Mouse (Mus musculus) A20 (cell line): ENCODE data around the gene Hoxa11.

ENCODE experiments used
- DNase-seq: peaks from one replicate; pipeline ENCODE4 v3.0.0-alpha.2; 2011; ENCODE audit warnings: low read depth, low spot score

The Hoxa11 gene

GRCm38 (mm10) chr6:52247766-52248637 is 2.4 kb upstream of the Hoxa11 start:
- no peak for DNase-seq

GRCm38 (mm10) chr6:52246916-52247315 is 1.3 kb upstream of the Hoxa11 start:
- DNase-seq, result no peak

- no peak for DNase-seq
Measured at GRCm38 (mm10) chr6:52246403-52246803, 793 bp upstream of the Hoxa11 start.

- DNase-seq, result no peak
Measured at GRCm38 (mm10) chr6:52245040-52245756, 412 bp downstream of the Hoxa11 start.

DNA sequence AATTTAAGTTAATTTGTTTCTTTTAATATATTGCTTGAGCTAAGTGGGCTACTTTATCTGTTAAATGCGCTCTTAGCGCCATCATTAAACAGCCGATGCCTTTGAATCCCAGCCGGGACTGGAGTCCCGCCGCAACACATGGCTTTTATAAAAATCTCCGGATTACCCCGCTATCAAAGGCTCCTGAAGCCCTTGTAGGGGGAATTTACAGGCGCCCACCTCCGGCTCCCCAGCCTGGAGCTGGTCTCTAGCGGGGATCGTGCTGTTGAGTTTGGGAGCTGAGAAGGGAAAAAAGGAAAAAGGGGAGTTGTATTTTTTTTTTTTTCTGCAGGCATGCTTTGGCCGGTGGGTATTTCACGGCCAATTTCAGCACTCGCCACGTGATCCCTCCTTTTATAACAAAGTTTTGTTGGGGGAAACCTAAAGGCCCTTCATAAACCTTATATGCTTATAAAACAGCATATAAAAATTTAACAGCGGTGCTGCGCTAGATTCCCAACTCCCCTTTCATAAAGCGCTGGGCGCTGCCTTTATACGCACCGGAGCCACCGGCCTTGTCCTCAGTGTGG is 1.1 kb downstream of the Hoxa11 start:
- DNase-seq, result no peak

- DNase-seq, result no peak
Measured at GRCm38 (mm10) chr6:52243681-52244121, 1.9 kb downstream of the Hoxa11 start.

GRCm38 (mm10) chr6:52242801-52243332 is 2.7 kb downstream of the Hoxa11 start:
- DNase-seq, result no peak

DNA sequence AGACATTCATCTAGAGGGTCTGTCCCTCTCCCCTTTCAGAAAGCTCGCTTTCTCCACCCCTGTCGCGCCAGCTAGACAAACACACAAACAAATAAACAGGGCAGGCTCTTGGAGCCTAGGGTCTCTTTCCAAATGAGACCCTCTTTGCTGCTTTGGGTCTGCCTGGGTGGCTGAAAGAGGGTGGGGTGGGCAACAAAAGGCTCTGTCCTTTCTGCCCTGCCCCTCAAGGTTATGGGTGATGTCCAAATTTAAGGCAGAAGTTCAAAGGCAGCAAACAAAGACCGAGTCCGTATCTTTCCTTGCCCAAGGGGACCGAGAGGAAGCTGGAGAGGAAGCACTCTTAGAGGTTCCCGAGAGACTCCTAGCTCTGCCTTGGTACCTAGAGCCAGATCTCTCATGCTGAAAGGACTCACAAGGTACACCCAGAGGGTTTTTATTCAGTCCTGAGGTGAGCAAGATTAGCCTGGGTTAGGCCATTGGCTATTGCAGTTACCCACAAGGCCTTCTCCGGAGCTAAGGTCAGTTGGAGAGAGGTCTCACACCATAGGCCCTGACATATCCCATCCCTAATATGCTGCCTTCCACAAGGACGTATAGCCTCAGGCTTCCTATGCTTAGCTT is 4.5 kb downstream of the Hoxa11 start:
- no peak for DNase-seq

- DNase-seq, result peak; percentile 95
Measured at GRCm38 (mm10) chr6:52240389-52241000, 5.1 kb downstream of the Hoxa11 start, which contains the start of gene Hoxa10. Hoxa10 (minus strand) TSS chr6:52240854.

DNA sequence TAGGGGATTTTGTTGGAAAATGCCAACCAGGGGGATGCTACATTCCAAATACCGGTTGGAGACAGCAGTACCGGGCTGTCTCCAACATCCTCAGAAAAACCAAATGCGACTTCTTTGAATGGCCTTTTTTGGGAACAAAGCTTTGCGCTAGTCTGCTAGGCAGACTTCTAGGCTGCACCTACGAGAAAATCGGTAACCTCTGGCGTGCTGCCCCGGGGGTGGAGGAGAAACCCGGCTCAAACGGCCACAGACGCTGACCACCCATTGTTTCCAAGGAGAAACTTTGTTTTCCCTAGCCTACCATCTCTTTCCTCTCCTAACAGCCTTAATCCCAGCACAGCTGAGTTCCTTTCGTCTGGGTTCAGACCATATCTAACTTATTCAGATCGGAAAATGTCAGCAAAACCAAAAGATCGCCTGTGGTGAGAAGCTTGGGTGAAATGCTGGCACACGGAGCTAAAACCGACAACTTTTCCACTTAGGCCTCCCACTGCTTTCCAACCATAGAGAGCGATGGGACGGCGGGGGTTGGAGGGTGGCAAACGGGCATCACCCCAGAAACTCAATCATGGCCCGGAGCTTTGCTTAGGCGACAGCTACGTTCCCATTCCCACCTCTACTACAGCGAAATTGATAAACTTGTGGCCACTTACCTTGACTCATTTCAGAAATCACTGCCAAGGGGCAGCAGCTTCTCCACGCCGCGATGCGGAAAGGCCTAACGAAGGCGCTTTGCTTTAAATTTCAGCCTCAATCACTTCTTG is 5.8 kb downstream of the Hoxa11 start:
- no peak for DNase-seq

GRCm38 (mm10) chr6:52238976-52239375 is 6.6 kb downstream of the Hoxa11 start:
- DNase-seq, result peak; percentile 12

DNA sequence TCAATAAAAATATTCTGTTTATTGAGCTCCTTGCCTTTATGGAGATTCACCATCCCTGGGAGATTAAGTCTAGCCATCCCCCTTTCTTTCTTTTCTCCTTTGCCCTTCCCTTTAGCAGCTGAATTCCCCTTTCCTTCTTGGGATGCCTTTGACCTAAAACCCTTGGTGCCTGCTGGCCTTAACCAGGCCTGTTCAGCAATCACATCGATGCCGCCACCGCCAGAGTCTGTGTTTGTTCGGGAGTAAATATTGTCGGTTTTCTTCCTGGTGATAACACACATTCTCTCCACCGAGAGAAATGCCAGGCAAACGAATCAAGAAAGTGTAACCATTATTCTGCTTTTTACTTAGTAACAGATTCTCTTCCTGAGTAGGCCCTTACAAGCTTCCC is 7.5 kb downstream of the Hoxa11 start:
- DNase-seq, result no peak

DNA sequence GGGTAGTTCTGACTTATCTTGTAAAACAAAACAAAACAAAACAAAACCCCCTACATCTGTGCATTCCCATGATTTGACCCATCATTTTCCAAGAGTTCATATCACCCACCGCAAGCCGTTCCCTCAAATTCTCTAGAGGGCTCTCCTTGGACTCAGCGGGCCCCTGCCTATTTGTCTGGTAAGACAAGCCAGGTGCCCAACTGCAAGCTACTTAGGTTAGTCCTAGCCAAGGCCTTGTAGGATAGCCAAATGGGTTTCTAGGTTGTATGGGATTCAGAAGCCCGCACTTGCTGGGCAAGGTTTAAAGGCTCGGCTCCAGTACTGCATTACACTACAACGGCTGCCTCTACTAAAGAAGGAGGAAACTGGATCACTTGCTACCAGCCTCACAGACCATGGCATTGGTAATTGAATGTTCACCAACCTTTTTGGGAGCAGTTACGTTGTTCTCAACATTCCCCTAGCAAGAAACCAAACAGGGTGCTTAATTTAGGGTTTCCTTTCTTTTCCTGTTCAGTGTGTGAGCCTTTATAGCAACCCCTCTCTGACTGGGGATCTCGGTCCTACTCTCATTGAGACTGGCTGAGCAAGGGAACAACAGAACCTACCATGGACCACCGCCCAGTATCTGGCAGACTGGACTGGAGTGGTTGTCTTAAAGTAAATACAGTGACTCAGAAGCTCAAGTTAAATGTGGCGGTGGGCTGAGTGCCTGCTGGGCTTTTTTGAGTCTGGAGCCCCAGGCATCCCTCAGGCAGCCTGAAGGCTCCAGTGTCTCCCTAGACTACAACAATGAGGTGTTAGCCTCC is 8.1 kb downstream of the Hoxa11 start:
- DNase-seq, result no peak

GRCm38 (mm10) chr6:52236806-52237205 is 8.8 kb downstream of the Hoxa11 start:
- no peak for DNase-seq

DNA sequence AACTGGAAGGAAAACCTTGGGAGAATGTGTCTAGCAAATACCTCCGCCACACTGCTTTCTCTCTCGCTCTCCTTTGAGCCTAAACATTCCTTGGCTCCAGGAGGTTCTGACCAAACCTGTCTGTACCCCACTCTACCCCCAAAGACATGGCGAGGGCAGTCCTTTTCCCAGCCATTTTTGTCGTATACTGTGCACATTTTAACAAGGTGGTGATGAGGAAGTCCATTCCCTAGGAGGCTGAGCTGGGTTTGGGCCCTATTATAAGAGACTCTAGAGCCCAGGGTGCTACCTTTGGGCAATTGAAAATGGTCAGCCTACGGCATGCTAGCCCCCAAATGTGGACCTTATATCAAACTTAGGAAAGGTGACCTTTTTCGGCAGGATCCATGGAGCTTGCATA is 9.7 kb downstream of the Hoxa11 start:
- DNase-seq, result no peak

GRCm38 (mm10) chr6:52235267-52235666 is 10.3 kb downstream of the Hoxa11 start:
- DNase-seq, result no peak

- DNase-seq, result no peak
Measured at GRCm38 (mm10) chr6:52234428-52235140, 11.0 kb downstream of the Hoxa11 start.

- no peak for DNase-seq
Measured at GRCm38 (mm10) chr6:52233546-52234427, 11.8 kb downstream of the Hoxa11 start.
